Mouse (Mus musculus): ENCODE measurements around the gene Gnptab.

DNA sequence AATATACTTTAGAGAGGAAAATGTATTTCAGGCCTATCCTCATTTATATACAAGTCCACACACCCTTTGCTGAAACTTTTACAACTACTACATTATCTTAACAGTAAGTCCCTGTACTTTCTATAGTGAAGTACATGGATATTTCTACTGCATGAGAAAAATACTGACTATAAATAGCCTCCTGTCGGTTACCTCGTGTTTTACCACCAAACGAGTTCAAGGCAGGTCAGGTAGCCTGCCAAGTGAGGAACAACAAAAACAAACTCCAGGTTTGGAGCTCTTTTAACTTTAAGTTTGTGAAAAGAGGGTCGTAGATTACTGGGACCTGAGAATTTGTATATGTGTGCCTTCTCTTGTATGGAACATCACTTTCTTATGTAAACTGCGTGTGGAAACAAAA, 5.1 kb downstream of the Gnptab start:
- TF ChIP-seq CTCF (IDR thresholded peaks at IDR 0.05; ENCODE audit: extremely low read depth, insufficient read depth, low read length) (no peak), POLR2A (IDR thresholded peaks at IDR 0.05; ENCODE audit: extremely low read depth, insufficient read depth, low read length) (no peak)

All from cortical plate, adult 2 months (tissue).